Mouse (Mus musculus): ENCODE data around the gene Traf7. TPM values are rescaled to one million over a fixed set of nuclear protein-coding genes. Genes with fewer than 3 reads are reported as not detected.

Gene Traf7
- total RNA-seq, 2 experiments from 2014 or later = 110 to 112 TPM

Other genes starting within 250 kb of the Traf7 start
- gene Abca17, start 176.9 kb downstream of the Traf7 start, total RNA-seq (2021) = 1 to 10 TPM; 1.5 to 1.7 TPM
- gene Abca3, start 176.0 kb downstream of the Traf7 start, total RNA-seq (2021) = 100 to 1,000 TPM; 118 to 120 TPM
- 100 to 1,000 TPM; 166 TPM for gene Rnps1, start 113.4 kb downstream of the Traf7 start, total RNA-seq (2021)
- gene Eci1, start 101.3 kb downstream of the Traf7 start, total RNA-seq (2021) = 10 to 100 TPM; 19.2 to 21.1 TPM
- 1 to 10 TPM; 6.9 to 7.5 TPM for gene Dnase1l2, start 84.8 kb downstream of the Traf7 start, total RNA-seq (2021)
- gene E4f1, start 57.6 kb downstream of the Traf7 start, total RNA-seq (2021) = 10 to 100 TPM; 30.0 to 33.3 TPM
- 10 to 100 TPM; 64.7 to 67.9 TPM for gene Pgp, start 57.5 kb downstream of the Traf7 start, total RNA-seq (2021)
- 1 to 10 TPM in 1 of 2 experiments, under 1 TPM in 1; 0.87 to 1.8 TPM for gene Bricd5, start 54.1 kb downstream of the Traf7 start, total RNA-seq (2021)
- 10 to 100 TPM; 29.1 to 30.8 TPM for gene Mlst8, start 48.9 kb downstream of the Traf7 start, total RNA-seq (2021)
- 100 to 1,000 TPM; 170 to 175 TPM for gene Caskin1, start 39.3 kb downstream of the Traf7 start, total RNA-seq (2021)
- 10 to 100 TPM; 48.9 to 49.0 TPM for gene Rab26, start 6.3 kb upstream of the Traf7 start, total RNA-seq (2021)
- 10 to 100 TPM; 61.6 to 91.2 TPM for gene Pkd1, start 21.9 kb upstream of the Traf7 start, total RNA-seq (2021)
- gene Tsc2, start 104.7 kb upstream of the Traf7 start, total RNA-seq (2021) = 100 to 1,000 TPM; 171 to 176 TPM
- 1 to 10 TPM; 4.9 to 7.8 TPM for gene Nthl1, start 104.7 kb upstream of the Traf7 start, total RNA-seq (2021)
- gene Slc9a3r2, start 122.4 kb upstream of the Traf7 start, total RNA-seq (2021) = 10 to 100 TPM; 48.5 to 49.4 TPM
- gene Npw, start 130.5 kb upstream of the Traf7 start, total RNA-seq (2021) = 1 to 10 TPM; 1.3 to 1.6 TPM
- gene Zfp598, start 141.7 kb upstream of the Traf7 start, total RNA-seq (2021) = 10 to 100 TPM; 40.1 to 43.6 TPM
- 100 to 1,000 TPM; 211 to 212 TPM for gene Syngr3, start 162.0 kb upstream of the Traf7 start, total RNA-seq (2021)
- 10 to 100 TPM; 19.3 to 22.4 TPM for gene Gfer, start 168.2 kb upstream of the Traf7 start, total RNA-seq (2021)
- gene Noxo1, start 168.3 kb upstream of the Traf7 start, total RNA-seq (2021) = 1 to 10 TPM; 4.8 to 5.0 TPM
- gene Tbl3, start 179.7 kb upstream of the Traf7 start, total RNA-seq (2021) = 10 to 100 TPM; 28.5 to 34.3 TPM
- not detected for gene Rnf151, start 190.1 kb upstream of the Traf7 start, total RNA-seq (2021)
- gene Rps2, start 190.2 kb upstream of the Traf7 start, total RNA-seq (2021) = 100 to 1,000 TPM; 563 to 651 TPM
- 100 to 1,000 TPM; 180 to 197 TPM for gene Ndufb10, start 196.5 kb upstream of the Traf7 start, total RNA-seq (2021)
- under 1 TPM; 0.53 to 0.62 TPM for gene Rpl3l, start 199.9 kb upstream of the Traf7 start, total RNA-seq (2021)
- gene Msrb1, start 208.7 kb upstream of the Traf7 start, total RNA-seq (2021) = 10 to 100 TPM; 46.7 to 47.5 TPM
- gene Hs3st6, start 225.1 kb upstream of the Traf7 start, total RNA-seq (2021) = under 1 TPM in 1 of 2 experiments, not detected in 1; 0.40 TPM

All from layer of hippocampus, postnatal 10 days (tissue).